Mouse (Mus musculus) small intestine, adult 2 months (tissue): ENCODE measurements at regions not wholly inside any gene's neighbourhood (a gene's known extent, or its start where the extent isn't known, plus 50 kb on each side); places are given as distances from the start of the nearest gene placed in this dataset.

Experiments
- CTCF ChIP-seq: fragments of 200-500 bp; IDR thresholded peaks from 2 replicates; pipeline ENCODE4 v1.5.1; 2012; ENCODE audit warnings: low read depth, mild to moderate bottlenecking, control low read depth, inconsistent platforms, low read length, moderate library complexity, mixed read lengths; ENCODE audit not compliant: insufficient replicate concordance, insufficient read length; ENCODE audit errors: extremely low read depth
- POLR2A ChIP-seq: fragments of 200-500 bp; IDR thresholded peaks from 2 replicates; pipeline ENCODE4 v1.6.1; 2012; ENCODE audit warnings: low read depth, mild to moderate bottlenecking, control low read depth, inconsistent platforms, low read length, moderate library complexity

DNA sequence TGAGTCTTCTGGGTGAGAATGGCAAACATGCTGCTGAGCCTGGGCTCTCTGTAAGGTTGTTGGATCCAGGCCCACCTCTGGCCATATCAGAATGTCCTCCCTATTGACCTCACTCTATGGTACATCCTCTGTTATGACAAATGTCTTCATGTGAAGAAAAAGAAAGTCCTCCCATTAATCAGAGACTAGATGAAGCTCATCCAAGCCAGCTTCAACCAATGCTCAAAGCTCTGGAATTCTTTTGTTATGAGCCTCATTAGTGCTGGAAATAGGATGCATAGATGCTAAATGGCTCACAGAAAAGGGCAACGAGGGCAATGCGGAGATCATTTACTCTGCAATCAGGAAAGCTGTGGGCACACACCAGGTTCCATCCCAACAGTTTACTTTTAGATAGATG, 135.8 kb downstream of the Gm12728 start:
- TF ChIP-seq CTCF: no peak
- TF ChIP-seq POLR2A: no peak
